Mouse (Mus musculus): ENCODE measurements around the gene Efhc1.

Gene Efhc1

GRCm38 (mm10) chr1:20943016-20943415, 8.4 kb upstream of the Efhc1 start:
- DNase-seq (ENCODE audit: low spot score in 2 of 2): no peak

- DNase-seq (ENCODE audit: low spot score in 2 of 2): no peak
Measured at GRCm38 (mm10) chr1:20951799-20952198, 373 bp downstream of the Efhc1 start.

- no peak for DNase-seq (ENCODE audit: low spot score in 2 of 2)
Measured at GRCm38 (mm10) chr1:20954876-20955275, 3.5 kb downstream of the Efhc1 start.

GRCm38 (mm10) chr1:20969642-20970041, 18.2 kb downstream of the Efhc1 start:
- no peak for DNase-seq (ENCODE audit: low spot score in 2 of 2)

- DNase-seq (ENCODE audit: low spot score in 2 of 2): no peak
Measured at GRCm38 (mm10) chr1:20973389-20973788, 22.0 kb downstream of the Efhc1 start.

GRCm38 (mm10) chr1:20974341-20975135, 23.1 kb downstream of the Efhc1 start:
- no peak for DNase-seq (ENCODE audit: low spot score in 2 of 2)

GRCm38 (mm10) chr1:20980553-20980952, 29.1 kb downstream of the Efhc1 start:
- no peak for DNase-seq (ENCODE audit: low spot score in 2 of 2)

- DNase-seq (ENCODE audit: low spot score in 2 of 2): no peak
Measured at GRCm38 (mm10) chr1:20981764-20982163, 30.3 kb downstream of the Efhc1 start.

GRCm38 (mm10) chr1:20984103-20984502, 32.7 kb downstream of the Efhc1 start:
- DNase-seq (ENCODE audit: low spot score in 2 of 2): no peak

- DNase-seq (ENCODE audit: low spot score in 2 of 2): no peak
Measured at GRCm38 (mm10) chr1:20984582-20984981, 33.2 kb downstream of the Efhc1 start.

GRCm38 (mm10) chr1:20986378-20987056, 35.1 kb downstream of the Efhc1 start:
- DNase-seq (ENCODE audit: low spot score in 2 of 2): no peak

GRCm38 (mm10) chr1:20989461-20990083, 38.1 kb downstream of the Efhc1 start:
- DNase-seq (ENCODE audit: low spot score in 2 of 2): no peak

GRCm38 (mm10) chr1:20993690-20994089, 42.3 kb downstream of the Efhc1 start:
- no peak for DNase-seq (ENCODE audit: low spot score in 2 of 2)

GRCm38 (mm10) chr1:20994338-20994737, 42.9 kb downstream of the Efhc1 start:
- no peak for DNase-seq (ENCODE audit: low spot score in 2 of 2)

GRCm38 (mm10) chr1:20995331-20995986, 44.0 kb downstream of the Efhc1 start:
- no peak for DNase-seq (ENCODE audit: low spot score in 2 of 2)

- DNase-seq (ENCODE audit: low spot score in 2 of 2): no peak
Measured at GRCm38 (mm10) chr1:20996603-20997327, 45.3 kb downstream of the Efhc1 start.

GRCm38 (mm10) chr1:20997328-20997689, 45.9 kb downstream of the Efhc1 start:
- no peak for DNase-seq (ENCODE audit: low spot score in 2 of 2)

GRCm38 (mm10) chr1:20997881-20998389, 46.5 kb downstream of the Efhc1 start:
- DNase-seq (ENCODE audit: low spot score in 2 of 2): no peak

GRCm38 (mm10) chr1:21002246-21003142, 51.1 kb downstream of the Efhc1 start:
- no peak for DNase-seq (ENCODE audit: low spot score in 2 of 2)

- no peak for DNase-seq (ENCODE audit: low spot score in 2 of 2)
Measured at GRCm38 (mm10) chr1:21004596-21004995, 53.2 kb downstream of the Efhc1 start.
